Mouse (Mus musculus): ENCODE results near the gene Hid1. TPM values are rescaled to one million over a fixed set of nuclear protein-coding genes. Genes with fewer than 3 reads are reported as not detected.
A peak's percentile ranks its signal among the peaks of the same experiment; 100 is the strongest.
"Not testable (repeated sequence)": the region's sequence is repeated elsewhere in the genome, so short reads cannot be mapped to it uniquely, and the experiment has no call there.

Hid1 gene
- total RNA-seq (2022): 100 to 1,000 TPM; 103 to 118 (median 107) TPM

DNA sequence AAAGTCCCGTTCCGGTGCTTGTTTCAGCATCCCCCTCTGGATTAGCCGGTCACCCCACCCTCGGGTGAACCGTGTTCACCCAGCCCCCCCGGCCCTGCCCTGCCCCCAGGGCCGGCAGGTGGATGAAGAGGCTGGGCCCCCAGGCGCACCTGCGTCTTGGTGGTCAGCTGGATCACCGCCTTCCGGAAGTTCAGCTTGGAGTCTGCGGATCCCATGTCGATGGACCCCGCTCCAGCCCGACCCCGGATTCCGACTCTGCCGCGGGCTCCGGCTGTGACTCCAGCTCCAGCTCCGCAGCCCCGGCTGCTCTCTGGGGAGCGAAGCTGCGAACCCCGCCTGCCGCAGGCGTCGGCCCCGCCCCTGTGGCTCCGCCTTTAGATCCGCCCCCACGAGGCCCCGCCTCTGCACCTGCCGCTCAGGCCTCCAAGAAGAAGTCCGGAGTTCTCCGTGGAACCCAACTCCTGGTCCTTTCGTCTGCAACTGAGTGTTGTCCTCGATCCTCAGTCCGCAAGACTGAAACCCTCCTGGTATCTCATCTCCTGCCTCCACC lies at the start of gene Hid1:
Gene Hid1 (minus strand): TSS at position 362 of the 550 bp plus-strand sequence.
- peak; percentile 76 to 85 for DNase-seq (ENCODE audit: low spot score in 2 of 2)

- DNase-seq (ENCODE audit: low spot score in 2 of 2): no peak
Observed at GRCm38 (mm10) chr11:115409556-115409955, 42.0 kb upstream of the Hid1 start.

DNA sequence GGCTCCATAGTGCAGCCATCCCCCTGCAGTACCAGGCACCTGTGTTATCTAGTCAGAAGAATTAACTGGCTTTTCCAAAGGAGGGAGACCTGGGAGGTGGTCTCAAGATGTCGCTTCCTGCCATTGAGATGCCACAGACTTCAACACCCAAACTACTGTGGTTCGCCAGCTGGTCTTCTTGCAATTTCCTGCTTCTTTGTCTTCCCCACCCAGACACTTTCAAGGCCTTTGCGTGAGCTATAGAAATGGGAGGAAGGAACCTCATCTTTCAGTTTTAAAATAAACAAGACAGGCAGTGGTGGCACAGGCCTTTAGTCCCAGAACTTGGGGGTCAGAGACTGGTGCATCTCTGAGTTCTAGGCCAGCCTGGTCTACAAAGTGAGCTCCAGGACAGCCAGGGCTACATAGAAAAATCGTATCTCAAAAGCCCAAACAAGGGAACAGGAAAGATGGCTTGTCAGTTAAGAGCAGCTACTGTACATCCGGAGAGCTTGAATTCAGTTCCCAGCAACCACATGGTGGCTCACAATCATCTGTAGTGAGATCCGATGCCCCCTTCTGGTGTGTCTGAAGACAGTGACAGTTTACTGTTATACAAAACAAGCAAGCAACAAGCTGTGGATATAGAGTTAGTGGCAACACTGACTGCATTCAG lies 40.8 kb upstream of the Hid1 start:
- DNase-seq (ENCODE audit: low spot score in 2 of 2): no peak

DNA sequence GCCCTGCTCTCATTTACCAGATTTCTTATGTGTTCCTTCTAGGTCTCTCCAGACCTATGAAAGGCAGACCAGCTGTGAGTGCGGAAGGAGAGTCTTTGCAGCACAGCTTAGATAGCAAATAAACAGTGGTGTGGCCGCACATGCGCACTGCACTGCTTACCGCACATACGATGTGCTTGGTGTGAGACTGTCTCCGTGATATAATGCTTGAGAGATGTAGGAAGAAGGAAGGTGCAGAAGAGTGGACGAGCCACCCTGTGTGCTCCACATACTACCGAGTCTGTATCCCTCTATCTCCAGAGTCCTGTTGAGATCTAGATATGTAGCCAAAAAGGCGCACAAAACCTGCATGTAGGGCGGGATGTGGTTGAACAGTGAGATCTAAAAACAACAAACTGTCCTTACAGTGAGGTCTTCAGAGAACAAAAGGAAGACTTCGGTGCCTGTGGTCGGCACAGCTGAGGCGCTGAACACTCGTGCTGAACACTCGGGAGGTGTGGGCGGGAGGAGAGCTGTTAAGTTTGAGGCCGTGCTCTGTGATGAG lies 39.4 kb upstream of the Hid1 start:
- no peak for DNase-seq (ENCODE audit: low spot score in 2 of 2)

DNA sequence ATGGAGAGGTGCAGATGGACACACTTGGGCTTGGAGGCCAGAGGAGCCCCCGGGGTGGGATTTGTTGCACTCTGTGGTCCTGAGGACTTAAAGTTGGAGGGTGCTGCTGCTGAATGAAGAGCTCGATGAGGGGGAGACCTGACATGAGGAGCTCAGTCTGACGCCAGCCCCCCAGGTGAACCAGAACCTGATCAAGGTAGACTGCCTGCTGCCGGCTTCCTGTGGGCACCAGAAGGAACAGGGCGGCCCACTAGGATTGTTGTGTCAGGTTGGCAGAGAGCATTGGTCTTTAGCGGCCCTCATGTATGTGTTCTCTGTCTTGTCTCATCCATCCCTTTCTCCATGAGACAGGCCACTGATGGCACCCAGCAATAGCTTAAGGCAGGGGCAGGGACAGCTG lies 38.2 kb upstream of the Hid1 start:
- DNase-seq (ENCODE audit: low spot score in 2 of 2): no peak

GRCm38 (mm10) chr11:115403338-115404124 lies 36.0 kb upstream of the Hid1 start, which contains the start of gene Mrpl58:
Mrpl58 (plus strand) TSS chr11:115403752.
- DNase-seq (ENCODE audit: low spot score in 2 of 2): peak; percentile 67 to 89

DNA sequence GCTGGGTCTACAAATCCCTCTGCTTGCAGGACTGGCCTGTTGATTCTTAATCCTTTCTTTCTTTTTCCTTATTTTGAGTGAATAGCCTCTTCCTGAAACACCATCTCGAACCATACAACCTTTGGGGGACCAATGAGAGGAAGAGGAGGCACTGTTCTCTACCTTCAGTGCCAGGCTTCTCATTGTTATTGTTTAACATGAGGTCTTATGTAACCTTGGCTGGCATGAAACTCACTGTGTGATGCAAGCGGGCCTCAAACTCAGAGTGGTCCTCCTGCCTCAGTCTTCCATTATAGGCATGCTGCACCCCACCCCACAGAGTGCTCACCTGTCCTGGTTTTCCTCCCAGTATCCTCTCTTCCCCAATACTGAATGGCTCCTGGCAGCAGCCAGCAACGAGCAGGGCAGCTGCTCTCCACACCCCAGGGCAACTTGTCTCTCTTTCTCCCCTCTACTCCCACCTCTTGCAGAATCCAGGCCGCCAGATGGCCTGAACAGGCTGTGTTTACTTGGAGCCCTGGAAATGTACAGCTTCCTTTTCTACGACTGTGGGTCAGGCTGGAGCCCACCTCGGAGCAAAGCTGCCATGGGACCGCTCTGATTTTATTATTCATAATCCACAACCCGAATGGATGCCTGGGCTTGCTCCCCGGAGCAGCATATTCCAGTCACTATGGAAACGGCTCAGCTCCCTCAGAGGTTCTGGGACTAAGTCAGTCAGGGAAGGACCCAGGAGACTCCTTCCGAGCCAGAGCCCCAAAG lies 33.3 kb upstream of the Hid1 start:
- peak in 1 of 2 experiments; percentile 44 for DNase-seq (ENCODE audit: low spot score in 2 of 2)

GRCm38 (mm10) chr11:115400126-115400525 lies 32.6 kb upstream of the Hid1 start:
- DNase-seq (ENCODE audit: low spot score in 2 of 2): no peak

GRCm38 (mm10) chr11:115398085-115398484 lies 30.5 kb upstream of the Hid1 start:
- no peak for DNase-seq (ENCODE audit: low spot score in 2 of 2)

GRCm38 (mm10) chr11:115393721-115394325 lies 26.3 kb upstream of the Hid1 start:
- no peak for DNase-seq (ENCODE audit: low spot score in 2 of 2)

- DNase-seq (ENCODE audit: low spot score in 2 of 2): no peak
Observed at GRCm38 (mm10) chr11:115391358-115391757, 23.8 kb upstream of the Hid1 start.

GRCm38 (mm10) chr11:115386859-115387258 lies 19.3 kb upstream of the Hid1 start:
- DNase-seq (ENCODE audit: low spot score in 2 of 2): not testable (repeated sequence)

GRCm38 (mm10) chr11:115384587-115384986 lies 17.0 kb upstream of the Hid1 start:
- DNase-seq (ENCODE audit: low spot score in 2 of 2): no peak

DNA sequence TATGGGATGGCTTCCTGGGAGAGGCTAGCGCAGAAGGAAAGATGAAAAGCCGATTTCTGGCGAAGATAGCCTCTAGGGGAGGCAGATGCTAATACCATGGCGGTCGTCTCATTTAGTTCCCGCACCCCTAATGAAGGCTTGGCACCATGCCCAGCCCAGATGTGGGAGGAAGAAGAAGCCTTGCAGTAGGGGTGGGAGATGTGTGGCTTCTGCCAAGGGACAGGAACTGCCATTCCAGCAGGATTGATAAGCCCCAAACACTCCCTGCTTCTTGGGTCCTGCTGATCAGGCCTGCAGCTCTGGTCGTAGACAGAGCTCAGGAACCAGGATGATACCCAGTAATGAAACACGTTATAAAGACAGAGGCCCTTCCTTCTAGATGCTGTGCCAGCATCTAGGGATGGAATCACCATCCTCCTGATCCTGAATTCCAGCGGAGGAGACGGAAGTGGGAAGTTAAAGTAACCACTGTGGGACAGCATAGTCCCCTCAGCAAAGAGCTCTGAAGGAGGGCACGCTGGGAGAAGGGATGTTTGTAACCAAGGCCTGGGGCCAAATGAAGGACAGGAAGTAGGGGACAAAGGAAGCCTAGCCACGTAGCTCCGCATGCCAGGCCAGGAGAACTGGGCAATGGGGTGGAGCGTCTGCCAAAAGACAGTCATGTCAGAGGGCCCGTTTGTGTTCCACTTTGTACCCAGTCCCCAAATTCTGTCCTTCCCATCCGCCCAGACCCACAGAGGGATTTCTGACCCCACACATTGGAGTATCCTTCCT lies 16.3 kb upstream of the Hid1 start:
- DNase-seq (ENCODE audit: low spot score in 2 of 2): peak in 1 of 2 experiments; percentile 59

GRCm38 (mm10) chr11:115382891-115383290 lies 15.3 kb upstream of the Hid1 start:
- no peak for DNase-seq (ENCODE audit: low spot score in 2 of 2)

GRCm38 (mm10) chr11:115381743-115382539 lies 14.4 kb upstream of the Hid1 start, which contains the start of gene Cdr2l:
Cdr2l (plus strand) TSS chr11:115381916.
- peak; percentile 72 to 82 for DNase-seq (ENCODE audit: low spot score in 2 of 2)

GRCm38 (mm10) chr11:115381276-115381675 lies 13.7 kb upstream of the Hid1 start:
- DNase-seq (ENCODE audit: low spot score in 2 of 2): no peak

DNA sequence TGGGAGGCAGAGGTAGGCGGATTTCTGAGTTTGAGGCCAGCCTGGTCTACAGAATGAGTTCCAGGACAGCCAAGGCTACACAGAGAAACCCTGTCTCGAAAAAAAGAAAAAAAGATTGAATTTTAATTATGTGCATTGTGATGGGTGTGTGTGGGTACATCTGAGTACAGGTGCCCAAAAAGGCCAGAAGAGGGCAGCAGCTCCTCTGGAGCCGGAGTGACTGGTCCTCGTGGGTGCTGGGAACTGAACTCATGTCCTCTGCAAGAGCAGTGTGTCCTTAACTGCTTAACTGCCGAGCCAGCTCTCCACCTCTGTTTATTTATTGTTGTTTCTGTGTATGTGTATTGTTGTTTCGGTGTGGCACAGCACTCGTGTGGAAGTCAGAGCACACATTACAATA lies 10.3 kb upstream of the Hid1 start:
- DNase-seq (ENCODE audit: low spot score in 2 of 2): no peak

DNA sequence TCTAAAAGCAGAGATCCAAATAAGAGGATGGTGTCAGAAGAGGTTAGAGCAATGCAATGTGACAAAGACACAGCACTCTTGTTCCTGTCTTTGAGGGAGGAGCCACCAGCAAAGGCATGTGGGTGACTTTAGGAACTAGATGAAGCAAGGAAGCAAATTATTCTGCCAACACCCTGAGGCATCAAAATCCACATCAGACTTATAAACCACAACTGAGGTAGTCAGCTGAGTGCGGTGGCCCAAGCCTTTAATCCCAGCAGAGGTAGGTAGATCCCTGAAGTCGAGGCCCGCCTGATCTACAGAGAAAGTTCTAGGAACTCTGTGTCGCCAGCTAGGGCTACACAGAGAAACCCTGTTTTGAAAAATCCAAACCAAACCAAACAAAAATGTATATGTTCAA lies 9.7 kb upstream of the Hid1 start:
- no peak for DNase-seq (ENCODE audit: low spot score in 2 of 2)
